ENCODE assay signal across 8 mouse cellular contexts in genomic region chr13:38618001-38618630, GRCm38 (mm10). TPM values are rescaled to one million over a fixed set of nuclear protein-coding genes. Genes with fewer than 3 reads are reported as not detected.
DNase-seq lines count a peak whose midpoint lies in the region; ATAC-seq lines count a peak whose summit lies in the region.
"Not testable (repeated sequence)": the region's sequence is repeated elsewhere in the genome, so short reads cannot be mapped to it uniquely, and the experiment has no call there.

No protein-coding gene starts in this region.

- not testable (repeated sequence) for H3K27ac ChIP-seq in limb, embryonic 15.5 days; lung, embryonic 15.5 days

- peak; percentile 55; the same call in 1 of the 2 replicates for ATAC-seq in limb, embryonic 15.5 days (ENCODE audit: insufficient number of reproducible peaks, low FRiP score, low TSS enrichment, low read depth)
- ATAC-seq in lung, embryonic 15.5 days (ENCODE audit: borderline replicate concordance, extremely low read depth, low FRiP score, low TSS enrichment) = 0 out of 2 replicates have a peak, but pooled peaks have one; percentile 17
- ATAC-seq in neutrophil, adult 5-6 weeks (ENCODE audit: extremely low read depth, insufficient number of reproducible peaks, low FRiP score, poor library complexity, severe bottlenecking) = peak; percentile 8; the same call in 1 of the 2 replicates

- not testable (repeated sequence) for H3K4me2 ChIP-seq in limb, embryonic 15.5 days; lung, embryonic 15.5 days

- not testable (repeated sequence) for H3K9me3 ChIP-seq in limb, embryonic 15.5 days; lung, embryonic 15.5 days

- H3K9ac ChIP-seq in limb, embryonic 15.5 days; lung, embryonic 15.5 days: not testable (repeated sequence)

- H3K36me3 ChIP-seq in limb, embryonic 15.5 days; lung, embryonic 15.5 days: not testable (repeated sequence)

- DNase-seq in adrenal gland, adult (ENCODE audit: inconsistent age in 2 of 2, low spot score in 1 of 2) = peak; percentile 71 to 92
- DNase-seq in adrenal gland, adult 8-10 months = peak; percentile 88
- DNase-seq in adrenal gland, postnatal 14 days = peak; percentile 73
- peak; percentile 58 to 81 for DNase-seq in adrenal gland, postnatal 36 days
- peak; percentile 53 for DNase-seq in ovary, postnatal 36 days (ENCODE audit: low spot score)

- H3K4me3 ChIP-seq in limb, embryonic 15.5 days; lung, embryonic 15.5 days: not testable (repeated sequence)

- not testable (repeated sequence) for H3K27me3 ChIP-seq in limb, embryonic 15.5 days; lung, embryonic 15.5 days

- WGBS in limb, embryonic 15.5 days = 64% methylated on average over 4 of the region's 4 CpGs
- WGBS in lung, embryonic 15.5 days = 64% methylated on average over 4 of the region's 4 CpGs

- H3K4me1 ChIP-seq in limb, embryonic 15.5 days; lung, embryonic 15.5 days: not testable (repeated sequence)

RNA-seq across cellular contexts. Expression of gene Bloc1s5, which starts 16.8 kb away (rescaled TPM):
- total RNA-seq in adrenal gland, adult 8-10 months (2022) = 10 to 100 TPM; 23.9 to 32.4 (median 24.1) TPM
- total RNA-seq in adrenal gland, postnatal 14 days (2021) = 13.8 and 17.9 TPM in 2 replicates
- total RNA-seq in adrenal gland, postnatal 36 days (2021) = 10 to 100 TPM; 19.8 to 25.7 TPM
- polyA plus RNA-seq in limb, embryonic 15.5 days (2015; fragmentation: Nextera tagmentation; extraction: Ambion mirVana) = 17.0 and 19.4 TPM in 2 replicates
- polyA plus RNA-seq in lung, embryonic 15.5 days (2015; fragmentation: Nextera tagmentation; extraction: Ambion mirVana) = 16.9 and 21.6 TPM in 2 replicates
- total RNA-seq in neutrophil, adult 5-6 weeks (2017) = 5.9 and 6.2 TPM in 2 replicates

RNA-seq across cellular contexts. Expression of gene Eef1e1, which starts 40.7 kb away (rescaled TPM):
- total RNA-seq in adrenal gland, adult 8-10 months (2022) = 10 to 100 TPM; 18.5 to 42.6 (median 34.1) TPM
- 31.8 and 41.2 TPM in 2 replicates for total RNA-seq in adrenal gland, postnatal 14 days (2021)
- total RNA-seq in adrenal gland, postnatal 36 days (2021) = 10 to 100 TPM; 36.6 to 44.1 TPM
- 36.1 and 37.4 TPM in 2 replicates for polyA plus RNA-seq in limb, embryonic 15.5 days (2015; fragmentation: Nextera tagmentation; extraction: Ambion mirVana)
- 40.1 and 42.6 TPM in 2 replicates for polyA plus RNA-seq in lung, embryonic 15.5 days (2015; fragmentation: Nextera tagmentation; extraction: Ambion mirVana)
- 11.9 and 15.1 TPM in 2 replicates for total RNA-seq in neutrophil, adult 5-6 weeks (2017)
